9 mouse cellular contexts compared by ENCODE assay signal in the genomic region with DNA sequence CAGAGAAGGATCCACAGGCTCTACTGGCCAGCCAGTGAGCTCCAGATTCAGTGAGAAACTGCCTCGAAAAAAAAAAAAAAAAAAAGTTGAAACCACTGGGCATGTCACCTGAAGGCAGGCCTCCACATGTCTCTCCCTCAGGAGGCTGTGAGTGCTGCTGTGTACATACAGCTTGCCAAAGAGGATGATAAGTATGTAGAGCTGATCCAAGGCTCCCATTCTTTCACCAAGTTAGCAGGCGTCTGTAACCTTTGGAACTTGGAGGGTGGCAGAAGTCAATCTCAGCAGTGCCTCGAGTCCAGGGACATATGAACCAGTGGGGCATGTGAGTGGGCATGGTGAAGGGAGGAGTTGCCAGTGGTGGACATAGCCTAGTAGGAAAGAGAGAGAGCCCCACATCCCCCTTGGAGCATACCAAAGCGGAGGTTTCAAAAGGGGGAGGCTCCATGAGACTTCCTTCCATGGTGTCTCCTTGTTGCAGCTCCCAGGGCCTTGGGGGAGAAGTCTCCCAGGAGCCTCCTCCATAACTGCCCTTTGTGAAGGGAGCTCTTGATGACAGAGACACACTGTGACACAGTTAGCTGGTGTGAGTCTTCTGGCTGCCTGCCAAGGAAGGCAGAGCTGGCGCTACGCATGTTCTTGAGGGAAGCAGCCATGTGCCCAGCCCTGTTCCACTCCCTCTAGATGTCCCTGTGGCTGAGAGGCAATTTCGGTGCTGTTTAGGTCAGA. TPM values are rescaled to one million over a fixed set of nuclear protein-coding genes. Genes with fewer than 3 reads are reported as not detected.
DNase-seq lines count a peak whose midpoint lies in the region; ATAC-seq and TF ChIP-seq lines count a peak whose summit lies in the region.
"Had no signal": no experiment of that assay in that cellular context is flagged by ENCODE, and none has a peak within 500 bp of the region (broad histone marks: within the 10 kb centered on the region; RNA-seq: fewer than 3 reads in every experiment).

No protein-coding gene starts in this region.

- no peaks in the 10 kb centered on the region for H3K27me3 ChIP-seq in liver, adult 2 months (ENCODE audit: control insufficient read depth, insufficient read depth, low read length)
- H3K27me3 ChIP-seq in liver, postnatal 0 days (ENCODE audit: insufficient read depth, low read length) = no peaks in the 10 kb centered on the region
- no peaks in the 10 kb centered on the region for H3K27me3 ChIP-seq in lung, postnatal 0 days (replicated peaks; ENCODE audit: insufficient read depth, low read length)
- H3K27me3 ChIP-seq in neural tube, embryonic 15.5 days (replicated peaks) = no peaks in the 10 kb centered on the region
- H3K27me3 ChIP-seq: heart, embryonic 15.5 days had no signal

- H3K4me3 ChIP-seq in liver, adult 2 months (ENCODE audit: insufficient read depth, low read depth, low read length) = no peak overlapping the region
- no peak overlapping the region for H3K4me3 ChIP-seq in liver, postnatal 0 days (ENCODE audit: low read depth, low read length)
- H3K4me3 ChIP-seq in lung, postnatal 0 days (ENCODE audit: low read depth, low read length) = no peak overlapping the region
- no peak overlapping the region for H3K4me3 ChIP-seq in neural tube, embryonic 15.5 days (replicated peaks)
- H3K4me3 ChIP-seq: heart, embryonic 15.5 days had no signal

- H3K27ac ChIP-seq in liver, adult 2 months (replicated peaks; ENCODE audit: insufficient read depth, low read depth, low read length) = peak overlapping the region; percentile 70
- no peak overlapping the region for H3K27ac ChIP-seq in liver, postnatal 0 days (ENCODE audit: low read depth)
- no peak overlapping the region for H3K27ac ChIP-seq in lung, postnatal 0 days (ENCODE audit: low read length)
- no peak overlapping the region for H3K27ac ChIP-seq in neural tube, embryonic 15.5 days (replicated peaks)
- H3K27ac ChIP-seq: heart, embryonic 15.5 days had no signal

- no peak overlapping the region for H3K4me2 ChIP-seq in liver, postnatal 0 days (ENCODE audit: low read depth, low read length)
- no peak overlapping the region for H3K4me2 ChIP-seq in lung, postnatal 0 days (replicated peaks; ENCODE audit: low read depth, low read length)
- no peak overlapping the region for H3K4me2 ChIP-seq in neural tube, embryonic 15.5 days
- H3K4me2 ChIP-seq: heart, embryonic 15.5 days had no signal

- TF ChIP-seq POLR2A in liver, adult 2 months (IDR thresholded peaks at IDR 0.05; ENCODE audit: extremely low read depth, insufficient read depth, low read length) = no peak

- WGBS in liver, adult 2 months = 38% methylated on average over 7 of the region's 7 CpGs
- WGBS in liver, postnatal 0 days (ENCODE audit: insufficient replicate concordance) = 63% methylated on average over 7 of the region's 7 CpGs
- 38% methylated on average over 7 of the region's 7 CpGs for WGBS in lung, postnatal 0 days
- 64% methylated on average over 7 of the region's 7 CpGs for WGBS in neural tube, embryonic 15.5 days

- DNase-seq in cerebellum, postnatal 10 days = peak; percentile 50 to 64
- no peak for DNase-seq in cerebellum, adult 9-10 months
- DNase-seq in liver, adult 2 months (ENCODE audit: extremely low read depth, low read depth, low spot score) = peak; percentile 78
- DNase-seq in liver, postnatal 0 days = no peak
- DNase-seq in kidney, adult 18-20 months = peak; percentile 34
- DNase-seq in lung, postnatal 0 days (ENCODE audit: low spot score) = peak; percentile 41
- DNase-seq in yolk sac, embryonic 10.5 days (ENCODE audit: low spot score) = peak; percentile 16

- peaks cover 31% of the 10 kb centered on the region for H3K4me1 ChIP-seq in liver, adult 2 months (ENCODE audit: control insufficient read depth, insufficient read depth, low read length)
- peaks cover 5% of the 10 kb centered on the region for H3K4me1 ChIP-seq in liver, postnatal 0 days (ENCODE audit: insufficient read depth)
- H3K4me1 ChIP-seq in lung, postnatal 0 days (ENCODE audit: insufficient read depth, low read depth, low read length) = no peaks in the 10 kb centered on the region; the same call in 1 of the 2 replicates
- H3K4me1 ChIP-seq in neural tube, embryonic 15.5 days = peaks cover 3% of the 10 kb centered on the region; the same call in 1 of the 2 replicates

- 0 out of 2 replicates have a peak overlapping the region, but pooled peaks have one; percentile 0 for H3K9ac ChIP-seq in liver, adult 2 months (ENCODE audit: low read depth, low read length)
- H3K9ac ChIP-seq in liver, postnatal 0 days (replicated peaks) = no peak overlapping the region
- no peak overlapping the region for H3K9ac ChIP-seq in lung, postnatal 0 days (replicated peaks; ENCODE audit: low read depth)
- H3K9ac ChIP-seq in neural tube, embryonic 15.5 days (replicated peaks) = no peak overlapping the region
- H3K9ac ChIP-seq: heart, embryonic 15.5 days had no signal

- TF ChIP-seq EP300 in liver, postnatal 0 days (IDR thresholded peaks at IDR 0.05; ENCODE audit: low read depth) = no peak
- TF ChIP-seq EP300 in lung, postnatal 0 days (IDR thresholded peaks at IDR 0.05) = no peak

- peaks cover 11% of the 10 kb centered on the region for H3K36me3 ChIP-seq in liver, adult 2 months (ENCODE audit: control insufficient read depth, insufficient read depth, low read length)
- no peaks in the 10 kb centered on the region for H3K36me3 ChIP-seq in liver, postnatal 0 days (replicated peaks; ENCODE audit: insufficient read depth, low read length)
- H3K36me3 ChIP-seq in lung, postnatal 0 days (ENCODE audit: insufficient read depth, low read length) = no peaks in the 10 kb centered on the region
- no peaks in the 10 kb centered on the region for H3K36me3 ChIP-seq in neural tube, embryonic 15.5 days
- H3K36me3 ChIP-seq: heart, embryonic 15.5 days had no signal

- no peak for TF ChIP-seq CTCF in liver, adult 2 months (IDR thresholded peaks at IDR 0.05; ENCODE audit: low read depth, low read length)
- no peak for TF ChIP-seq CTCF in liver, postnatal 0 days (IDR thresholded peaks at IDR 0.05; ENCODE audit: low read depth)
- no peak for TF ChIP-seq CTCF in lung, postnatal 0 days (IDR thresholded peaks at IDR 0.05)

- H3K9me3 ChIP-seq in liver, postnatal 0 days (ENCODE audit: low read length) = no peaks in the 10 kb centered on the region
- no peaks in the 10 kb centered on the region for H3K9me3 ChIP-seq in lung, postnatal 0 days (ENCODE audit: low read length)
- no peaks in the 10 kb centered on the region for H3K9me3 ChIP-seq in neural tube, embryonic 15.5 days (replicated peaks)
- H3K9me3 ChIP-seq: heart, embryonic 15.5 days had no signal

- H3K79me2 ChIP-seq in liver, adult 2 months (ENCODE audit: control insufficient read depth, insufficient read depth, low read length) = peaks cover 4% of the 10 kb centered on the region; the same call in 1 of the 2 replicates

- ATAC-seq in liver, postnatal 0 days = no peak
- peak; percentile 86 for ATAC-seq in lung, postnatal 0 days
- ATAC-seq in neural tube, embryonic 15.5 days (ENCODE audit: low FRiP score) = no peak

RNA-seq across cellular contexts. Expression of a gene that starts 6.6 kb away (rescaled TPM):
- total RNA-seq in liver, adult 2 months (2014; rRNA removed) = 25.6 and 26.9 TPM in 2 replicates
- polyA plus RNA-seq in liver, adult 2 months (2012; rRNA removed) = 20.4 and 36.7 TPM in 2 replicates
- polyA plus RNA-seq in liver, postnatal 0 days (2015; fragmentation: Nextera tagmentation; extraction: Ambion mirVana) = 0.05 TPM in 2 replicates
- polyA plus RNA-seq in lung, postnatal 0 days (2015; fragmentation: Nextera tagmentation; extraction: Ambion mirVana) = not detected in 2 replicates
- polyA plus RNA-seq in neural tube, embryonic 15.5 days (2015; fragmentation: Nextera tagmentation; extraction: Ambion mirVana) = 0.06 TPM in 1 of 2 replicates, not detected in the other
- polyA plus RNA-seq: heart, embryonic 15.5 days had no signal

RNA-seq across cellular contexts. Expression of a gene that starts 16.3 kb away (rescaled TPM):
- total RNA-seq in liver, adult 2 months (2014; rRNA removed) = 1,124 and 1,219 TPM in 2 replicates
- polyA plus RNA-seq in liver, adult 2 months (2012; rRNA removed) = 1,436 and 1,472 TPM in 2 replicates
- 345 and 356 TPM in 2 replicates for polyA plus RNA-seq in liver, postnatal 0 days (2015; fragmentation: Nextera tagmentation; extraction: Ambion mirVana)
- not detected in 2 replicates for polyA plus RNA-seq in lung, postnatal 0 days (2015; fragmentation: Nextera tagmentation; extraction: Ambion mirVana)
- not detected in 2 replicates for polyA plus RNA-seq in neural tube, embryonic 15.5 days (2015; fragmentation: Nextera tagmentation; extraction: Ambion mirVana)
- polyA plus RNA-seq: heart, embryonic 15.5 days had no signal

RNA-seq across cellular contexts. Expression of a gene that starts 38.6 kb away (rescaled TPM):
- 282 and 329 TPM in 2 replicates for total RNA-seq in liver, adult 2 months (2014; rRNA removed)
- 281 and 297 TPM in 2 replicates for polyA plus RNA-seq in liver, adult 2 months (2012; rRNA removed)
- polyA plus RNA-seq in liver, postnatal 0 days (2015; fragmentation: Nextera tagmentation; extraction: Ambion mirVana) = 4.2 and 4.6 TPM in 2 replicates
- polyA plus RNA-seq in lung, postnatal 0 days (2015; fragmentation: Nextera tagmentation; extraction: Ambion mirVana) = not detected in 2 replicates
- not detected in 2 replicates for polyA plus RNA-seq in neural tube, embryonic 15.5 days (2015; fragmentation: Nextera tagmentation; extraction: Ambion mirVana)
- polyA plus RNA-seq: heart, embryonic 15.5 days had no signal

RNA-seq across cellular contexts. Expression of a gene that starts 55.2 kb away (rescaled TPM):
- not detected in 2 replicates for total RNA-seq in liver, adult 2 months (2014; rRNA removed)
- polyA plus RNA-seq in liver, adult 2 months (2012; rRNA removed) = 0.05 TPM in 1 of 2 replicates, not detected in the other
- not detected in 2 replicates for polyA plus RNA-seq in liver, postnatal 0 days (2015; fragmentation: Nextera tagmentation; extraction: Ambion mirVana)
- polyA plus RNA-seq in lung, postnatal 0 days (2015; fragmentation: Nextera tagmentation; extraction: Ambion mirVana) = not detected in 2 replicates
- not detected in 2 replicates for polyA plus RNA-seq in neural tube, embryonic 15.5 days (2015; fragmentation: Nextera tagmentation; extraction: Ambion mirVana)
- polyA plus RNA-seq: heart, embryonic 15.5 days had no signal

Comparison
In these comparisons a context has a peak if more than half of its experiments do, and no peak if none do; other contexts are left out.
1. DNase-seq: peak in cerebellum, postnatal 10 days (2 of 2), liver, adult 2 months (single experiment), kidney, adult 18-20 months (single experiment), lung, postnatal 0 days (single experiment) and yolk sac, embryonic 10.5 days (single experiment); none in cerebellum, adult 9-10 months (single experiment) and liver, postnatal 0 days (single experiment).
2. RNA of a gene that starts 6.6 kb away (polyA plus RNA-seq): 20.4 to 36.7 TPM in liver, adult 2 months; 0.05 TPM in liver, postnatal 0 days, not detected in lung, postnatal 0 days and 0.06 TPM in neural tube, embryonic 15.5 days; every median in the first group is over 10 times any median in the second.
3. RNA of a gene that starts 38.6 kb away (polyA plus RNA-seq): 281 to 297 TPM in liver, adult 2 months; 4.2 to 4.6 TPM in liver, postnatal 0 days, not detected in lung, postnatal 0 days and not detected in neural tube, embryonic 15.5 days; every median in the first group is over 10 times any median in the second.
4. RNA of a gene that starts 16.3 kb away (polyA plus RNA-seq): 1,436 to 1,472 TPM in liver, adult 2 months and 345 to 356 TPM in liver, postnatal 0 days; not detected in lung, postnatal 0 days and not detected in neural tube, embryonic 15.5 days; every median in the first group is over 100 times any median in the second.